7 mouse cellular contexts compared by ENCODE assay signal in genomic region chrX:52743781-52744180, GRCm38 (mm10). TPM values are rescaled to one million over a fixed set of nuclear protein-coding genes. Genes with fewer than 3 reads are reported as not detected.
DNase-seq lines count a peak whose midpoint lies in the region; ATAC-seq and TF ChIP-seq lines count a peak whose summit lies in the region.

No protein-coding gene starts in this region.

- peak overlapping the region; percentile 80 for H3K4me2 ChIP-seq in forebrain, embryonic 14.5 days (ENCODE audit: low read length)
- H3K4me2 ChIP-seq in liver, postnatal 0 days (ENCODE audit: low read depth, low read length): peak overlapping the region; percentile 69

- 1% methylated on average over 15 of the region's 15 CpGs for WGBS in thymus, adult 2 months
- WGBS in forebrain, embryonic 14.5 days: 36% methylated on average over 15 of the region's 15 CpGs
- WGBS in liver, postnatal 0 days (ENCODE audit: insufficient replicate concordance): 15% methylated on average over 13 of the region's 15 CpGs

- no peaks in the 10 kb centered on the region for H3K9me3 ChIP-seq in forebrain, embryonic 14.5 days (replicated peaks; ENCODE audit: control insufficient read depth, low read length)
- H3K9me3 ChIP-seq in liver, postnatal 0 days (ENCODE audit: low read length): no peaks in the 10 kb centered on the region

- peak overlapping the region; percentile 2; the same call in 1 of the 2 replicates for H3K27ac ChIP-seq in thymus, adult 2 months (ENCODE audit: control insufficient read depth, insufficient read depth, low read length)
- no peak overlapping the region for H3K27ac ChIP-seq in forebrain, embryonic 14.5 days (ENCODE audit: low read depth, low read length)
- H3K27ac ChIP-seq in liver, postnatal 0 days (ENCODE audit: low read depth): no peak overlapping the region

- ATAC-seq in forebrain, embryonic 14.5 days: 0 out of 2 replicates have a peak, but pooled peaks have one; percentile 18
- ATAC-seq in liver, postnatal 0 days: no peak

- H3K9ac ChIP-seq in forebrain, embryonic 14.5 days (ENCODE audit: low read length): peak overlapping the region; percentile 54
- H3K9ac ChIP-seq in liver, postnatal 0 days (replicated peaks): no peak overlapping the region

- no peaks in the 10 kb centered on the region for H3K36me3 ChIP-seq in thymus, adult 2 months (ENCODE audit: control insufficient read depth, insufficient read depth, low read length)
- H3K36me3 ChIP-seq in forebrain, embryonic 14.5 days (ENCODE audit: control insufficient read depth, insufficient read depth, low read length): no peaks in the 10 kb centered on the region
- no peaks in the 10 kb centered on the region for H3K36me3 ChIP-seq in liver, postnatal 0 days (replicated peaks; ENCODE audit: insufficient read depth, low read length)

- peaks cover 5% of the 10 kb centered on the region for H3K4me1 ChIP-seq in thymus, adult 2 months (replicated peaks; ENCODE audit: control insufficient read depth, insufficient read depth, low read length)
- no peaks in the 10 kb centered on the region for H3K4me1 ChIP-seq in forebrain, embryonic 14.5 days (ENCODE audit: control insufficient read depth, insufficient read depth, low read length)
- peaks cover 3% of the 10 kb centered on the region; the same call in 1 of the 2 replicates for H3K4me1 ChIP-seq in liver, postnatal 0 days (ENCODE audit: insufficient read depth)

- H3K4me3 ChIP-seq in thymus, adult 2 months (ENCODE audit: control insufficient read depth, insufficient read depth, low read length): peak overlapping the region; percentile 93
- H3K4me3 ChIP-seq in forebrain, embryonic 14.5 days (ENCODE audit: low read depth, low read length): peak overlapping the region; percentile 39
- peak overlapping the region; percentile 40 for H3K4me3 ChIP-seq in liver, postnatal 0 days (ENCODE audit: low read depth, low read length)

- TF ChIP-seq POLR2A in thymus, adult 2 months (IDR thresholded peaks at IDR 0.05; ENCODE audit: control insufficient read depth, extremely low read depth, insufficient read depth, low read length, poor library complexity): no peak

- no peaks in the 10 kb centered on the region for H3K27me3 ChIP-seq in thymus, adult 2 months (ENCODE audit: control insufficient read depth, insufficient read depth, low read length)
- no peaks in the 10 kb centered on the region for H3K27me3 ChIP-seq in forebrain, embryonic 14.5 days (replicated peaks; ENCODE audit: control insufficient read depth, insufficient read depth, low read length)
- peaks cover 20% of the 10 kb centered on the region for H3K27me3 ChIP-seq in liver, postnatal 0 days (ENCODE audit: insufficient read depth, low read length)

- TF ChIP-seq CTCF in thymus, adult 2 months (IDR thresholded peaks at IDR 0.05; ENCODE audit: borderline replicate concordance, control insufficient read depth, extremely low read depth, insufficient read depth, low read length, poor library complexity): no peak
- TF ChIP-seq CTCF in liver, postnatal 0 days (IDR thresholded peaks at IDR 0.05; ENCODE audit: low read depth): no peak

- DNase-seq in thymus, adult 2 months: peak; percentile 29
- DNase-seq in thymus, adult 18-20 months: no peak
- peak; percentile 14 for DNase-seq in forebrain, embryonic 14.5 days (ENCODE audit: low spot score)
- no peak for DNase-seq in liver, postnatal 0 days
- no peak for DNase-seq in urinary bladder, postnatal 4 days (ENCODE audit: low spot score in 2 of 2)
- DNase-seq in layer of hippocampus, adult 9-11 months: no peak
- DNase-seq in kidney, adult 8-10 months: no peak

- TF ChIP-seq EP300 in liver, postnatal 0 days (IDR thresholded peaks at IDR 0.05; ENCODE audit: low read depth): no peak

RNA-seq across cellular contexts. Expression of gene Ccdc160, which starts 47.2 kb away (rescaled TPM):
- polyA plus RNA-seq in thymus, adult 2 months (2012; rRNA removed): not detected in 2 replicates
- 3.7 and 4.0 TPM in 2 replicates for polyA plus RNA-seq in forebrain, embryonic 14.5 days (2014; fragmentation: Nextera tagmentation; extraction: Ambion mirVana)
- polyA plus RNA-seq in liver, postnatal 0 days (2015; fragmentation: Nextera tagmentation; extraction: Ambion mirVana): 0.09 and 0.29 TPM in 2 replicates

Comparison
In these comparisons a context has a peak if more than half of its experiments do, and no peak if none do; other contexts are left out.
1. DNase-seq: peak in thymus, adult 2 months (single experiment) and forebrain, embryonic 14.5 days (single experiment); none in thymus, adult 18-20 months (0 of 2), liver, postnatal 0 days (single experiment), urinary bladder, postnatal 4 days (0 of 2), layer of hippocampus, adult 9-11 months (single experiment) and kidney, adult 8-10 months (0 of 2).
2. H3K4me3 ChIP-seq: peak in every context shown above with its lines; median percentile 93 in thymus, adult 2 months; 40 in liver, postnatal 0 days; 39 in forebrain, embryonic 14.5 days.